Mouse (Mus musculus) gastrocnemius, postnatal 25 days (tissue): ENCODE results near the gene Gabarapl1. TPM values are rescaled to one million over a fixed set of nuclear protein-coding genes. Genes with fewer than 3 reads are reported as not detected.

Source experiments
- total RNA-seq, 2 experiments: library from RNA; stranded (reverse); gene quantifications; 1 replicate in 1 of 2; 2 replicates in 1 of 2; pipeline ENCODE4 v1.2.3; 2021

Gene Gabarapl1
- total RNA-seq, 2 experiments from 2014 or later: 38.2 to 41.9 TPM

Other genes starting within 250 kb of the Gabarapl1 start
- gene 4922502D21Rik, start 201.4 kb upstream of the Gabarapl1 start, total RNA-seq: not detected
- under 1 TPM in 1 of 2 experiments, not detected in 1; 0.46 TPM for gene Clec12a, start 190.5 kb upstream of the Gabarapl1 start, total RNA-seq
- gene Clec12b, start 147.3 kb upstream of the Gabarapl1 start, total RNA-seq: not detected
- gene Clec1b, start 135.9 kb upstream of the Gabarapl1 start, total RNA-seq: not detected
- gene Clec9a, start 124.3 kb upstream of the Gabarapl1 start, total RNA-seq: not detected
- gene Clec1a, start 81.2 kb upstream of the Gabarapl1 start, total RNA-seq: 1 to 10 TPM; 2.4 to 2.5 TPM
- gene Olr1, start 26.0 kb upstream of the Gabarapl1 start, total RNA-seq: not detected
- gene Tmem52b, start 20.6 kb upstream of the Gabarapl1 start, total RNA-seq: not detected
- gene Klre1, start 44.7 kb downstream of the Gabarapl1 start, total RNA-seq: not detected
- not detected for gene Klrd1, start 58.6 kb downstream of the Gabarapl1 start, total RNA-seq
- gene Klrk1, start 90.7 kb downstream of the Gabarapl1 start, total RNA-seq: not detected
- not detected for gene Klrc3, start 110.2 kb downstream of the Gabarapl1 start, total RNA-seq
- not detected for gene Klrc2, start 127.5 kb downstream of the Gabarapl1 start, total RNA-seq
- not detected for gene Klrc1, start 145.8 kb downstream of the Gabarapl1 start, total RNA-seq
- not detected for gene Klri1, start 184.0 kb downstream of the Gabarapl1 start, total RNA-seq
- gene Klri2, start 207.3 kb downstream of the Gabarapl1 start, total RNA-seq: not detected